ENCODE assay signal across 23 mouse cellular contexts in the genomic region with DNA sequence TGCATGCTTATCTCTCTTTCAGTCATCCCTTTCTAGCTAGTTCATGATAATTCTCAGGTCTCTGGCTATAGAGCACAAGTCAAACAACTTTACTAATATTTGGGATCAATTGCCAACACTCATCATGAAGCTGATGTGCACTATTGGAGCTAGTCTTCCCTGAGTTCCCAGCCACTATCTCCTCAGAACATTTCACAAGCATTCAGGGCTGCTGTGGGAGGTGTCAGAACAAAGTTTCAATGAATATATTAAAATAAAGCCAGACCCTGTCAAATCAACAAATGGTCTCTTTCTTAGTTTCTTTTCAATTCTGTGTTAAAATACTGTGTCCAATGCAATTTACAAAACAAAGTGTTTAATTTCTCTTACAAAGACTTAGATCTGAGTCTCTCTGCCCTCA.
A peak's percentile ranks its signal among the peaks of the same experiment; 100 is the strongest.
DNase-seq lines count a peak whose midpoint lies in the region; ATAC-seq lines count a peak whose summit lies in the region.
"Had no signal": no experiment of that assay in that cellular context is flagged by ENCODE, and none has a peak within 500 bp of the region (broad histone marks: within the 10 kb centered on the region; RNA-seq: fewer than 3 reads in every experiment).

No protein-coding gene starts in this region.

- DNase-seq in embryonic facial prominence, embryonic 10.5 days (ENCODE audit: low spot score), result no peak
- no peak for DNase-seq in frontal cortex, postnatal 10 days (ENCODE audit: low spot score in 2 of 2)
- peak; percentile 13 for DNase-seq in right cerebral cortex, adult 18-20 months
- DNase-seq in right cerebral cortex, postnatal 36 days (ENCODE audit: low spot score in 2 of 2), result no peak
- DNase-seq in brain, adult 2 months (ENCODE audit: low read depth, low spot score), result peak; percentile 23
- no peak for DNase-seq in urinary bladder, adult 2 months (ENCODE audit: low spot score)
- DNase-seq: adrenal gland, adult 2 months; adrenal gland, adult 8-10 months; adrenal gland, postnatal 10 days; adrenal gland, postnatal 14 days; adrenal gland, postnatal 25 days; adrenal gland, postnatal 36 days; B cell, adult 2 months; cerebellum, adult 11 months; cerebellum, adult 11-12 months; cerebellum, adult 18-20 months had no signal

- H3K27ac ChIP-seq in embryonic facial prominence, embryonic 15.5 days (replicated peaks), result 0 out of 2 replicates have a peak overlapping the region, but pooled peaks have one; percentile 74
- H3K27ac ChIP-seq in embryonic facial prominence, embryonic 10.5 days (replicated peaks), result no peak overlapping the region

- no peaks in the 10 kb centered on the region for H3K27me3 ChIP-seq in embryonic facial prominence, embryonic 15.5 days
- no peaks in the 10 kb centered on the region for H3K27me3 ChIP-seq in embryonic facial prominence, embryonic 10.5 days (replicated peaks; ENCODE audit: low read depth, poor library complexity, severe bottlenecking)
- H3K27me3 ChIP-seq: CH12.LX, Patski had no signal

- H3K9me3 ChIP-seq in embryonic facial prominence, embryonic 15.5 days (replicated peaks), result no peaks in the 10 kb centered on the region
- no peaks in the 10 kb centered on the region for H3K9me3 ChIP-seq in embryonic facial prominence, embryonic 10.5 days
- H3K9me3 ChIP-seq: G1E had no signal

- no peak overlapping the region for H3K9ac ChIP-seq in embryonic facial prominence, embryonic 15.5 days

- H3K4me2 ChIP-seq in embryonic facial prominence, embryonic 15.5 days (replicated peaks), result no peak overlapping the region

- peaks cover 7% of the 10 kb centered on the region for H3K4me1 ChIP-seq in embryonic facial prominence, embryonic 15.5 days
- H3K4me1 ChIP-seq in embryonic facial prominence, embryonic 10.5 days, result peaks cover 2% of the 10 kb centered on the region; the same call in 1 of the 2 replicates

- ATAC-seq in embryonic facial prominence, embryonic 15.5 days (ENCODE audit: insufficient number of reproducible peaks, low FRiP score, low TSS enrichment, low read depth), result no peak
- peak; percentile 95 for ATAC-seq in frontal cortex, adult (ENCODE audit: low TSS enrichment)
- ATAC-seq: activated CD4-positive, CD25-positive, alpha-beta regulatory T cell, adult 4 months; CD4-positive, CD25-positive, alpha-beta regulatory T cell, adult 4 months; Patski had no signal

- H3K4me3 ChIP-seq in embryonic facial prominence, embryonic 15.5 days (replicated peaks), result no peak overlapping the region
- H3K4me3 ChIP-seq in embryonic facial prominence, embryonic 10.5 days, result no peak overlapping the region

- H3K36me3 ChIP-seq in embryonic facial prominence, embryonic 15.5 days, result no peaks in the 10 kb centered on the region
- no peaks in the 10 kb centered on the region for H3K36me3 ChIP-seq in embryonic facial prominence, embryonic 10.5 days (replicated peaks)
- H3K36me3 ChIP-seq: G1E had no signal

Comparison
In these comparisons a context has a peak if more than half of its experiments do, and no peak if none do; other contexts are left out.
1. DNase-seq: peak in right cerebral cortex, adult 18-20 months (single experiment) and brain, adult 2 months (single experiment); none in embryonic facial prominence, embryonic 10.5 days (single experiment), frontal cortex, postnatal 10 days (0 of 2), right cerebral cortex, postnatal 36 days (0 of 2) and urinary bladder, adult 2 months (single experiment).